Mouse (Mus musculus) forelimb bud, embryonic 11.5 days (tissue): ENCODE data around the gene Fam198b.
A peak's percentile ranks its signal among the peaks of the same experiment; 100 is the strongest.
"Not testable (repeated sequence)": the region's sequence is repeated elsewhere in the genome, so short reads cannot be mapped to it uniquely, and the experiment has no call there.

Experiments
- DNase-seq: peaks from one replicate; pipeline ENCODE4 v3.0.0-alpha.2; 2012; ENCODE audit warnings: low read depth, low spot score

The Fam198b gene

GRCm38 (mm10) chr3:79925950-79926697 lies 41.8 kb downstream of the Fam198b start:
- no peak for DNase-seq

GRCm38 (mm10) chr3:79927050-79927449 lies 42.7 kb downstream of the Fam198b start:
- no peak for DNase-seq

GRCm38 (mm10) chr3:79928409-79928808 lies 44.1 kb downstream of the Fam198b start:
- DNase-seq, result no peak

- peak; percentile 7 for DNase-seq
These were observed 45.9 kb downstream of the Fam198b start for GRCm38 (mm10) chr3:79930141-79930744.

GRCm38 (mm10) chr3:79936213-79936612 lies 51.9 kb downstream of the Fam198b start:
- peak; percentile 71 for DNase-seq

- DNase-seq, result no peak
These were observed 52.6 kb downstream of the Fam198b start for GRCm38 (mm10) chr3:79936730-79937447.

GRCm38 (mm10) chr3:79947736-79948135 lies 63.4 kb downstream of the Fam198b start:
- no peak for DNase-seq

- DNase-seq, result no peak
These were observed 63.8 kb downstream of the Fam198b start for GRCm38 (mm10) chr3:79948151-79948550.

GRCm38 (mm10) chr3:79953164-79953759 lies 68.9 kb downstream of the Fam198b start:
- no peak for DNase-seq

- DNase-seq, result no peak
These were observed 70.9 kb downstream of the Fam198b start for GRCm38 (mm10) chr3:79955262-79955661.

- DNase-seq, result no peak
These were observed 72.5 kb downstream of the Fam198b start for GRCm38 (mm10) chr3:79956792-79957191.

- DNase-seq, result no peak
These were observed 73.4 kb downstream of the Fam198b start for GRCm38 (mm10) chr3:79957752-79958151.

- no peak for DNase-seq
These were observed 82.4 kb downstream of the Fam198b start for GRCm38 (mm10) chr3:79966709-79967108.

GRCm38 (mm10) chr3:79967346-79967745 lies 83.0 kb downstream of the Fam198b start:
- DNase-seq, result no peak

- DNase-seq, result no peak
These were observed 84.1 kb downstream of the Fam198b start for GRCm38 (mm10) chr3:79968426-79968825.

GRCm38 (mm10) chr3:79969536-79969935 lies 85.2 kb downstream of the Fam198b start:
- DNase-seq, result not testable (repeated sequence)

GRCm38 (mm10) chr3:79970070-79970469 lies 85.7 kb downstream of the Fam198b start:
- no peak for DNase-seq

- no peak for DNase-seq
These were observed 86.2 kb downstream of the Fam198b start for GRCm38 (mm10) chr3:79970498-79970897.

- DNase-seq, result no peak
These were observed 87.2 kb downstream of the Fam198b start for GRCm38 (mm10) chr3:79971542-79971941.

- no peak for DNase-seq
These were observed 92.5 kb downstream of the Fam198b start for GRCm38 (mm10) chr3:79976786-79977185.

- DNase-seq, result peak; percentile 18
These were observed 93.5 kb downstream of the Fam198b start for GRCm38 (mm10) chr3:79977656-79978450.
